Mouse (Mus musculus): ENCODE results near the gene Zfp51.
"Not testable (repeated sequence)": the region's sequence is repeated elsewhere in the genome, so short reads cannot be mapped to it uniquely, and the experiment has no call there.

Zfp51 gene

DNA sequence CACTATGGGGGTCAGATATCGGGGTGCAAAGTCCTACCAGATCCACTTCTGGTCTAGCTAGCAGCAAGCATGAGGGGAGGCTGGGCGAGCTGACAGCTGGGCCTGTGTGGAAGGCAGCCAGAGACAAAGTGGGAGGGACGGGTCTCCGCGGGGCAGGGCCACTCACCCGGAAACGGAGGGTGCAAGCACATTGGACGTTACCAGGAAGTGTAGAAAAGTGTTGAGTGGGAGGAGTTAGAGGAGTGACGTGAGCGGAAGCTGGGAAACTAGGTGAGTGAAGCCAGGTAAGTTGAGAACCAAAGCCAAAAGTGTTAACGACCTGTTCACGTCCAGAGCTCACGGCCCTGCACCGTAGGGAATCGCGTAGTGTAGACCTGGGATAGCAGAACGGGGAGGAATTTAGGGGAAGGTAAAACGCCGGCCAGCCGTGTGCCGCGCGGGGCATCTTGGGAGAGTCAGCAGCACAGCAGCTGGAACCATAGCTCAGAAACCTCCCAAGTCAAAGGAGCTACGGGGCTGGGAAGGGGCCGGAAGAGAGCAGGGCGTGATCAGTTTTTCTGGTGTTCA lies at the start of gene Zfp51:
TSS of gene Zfp51 (plus strand) at position 237 of the 567 bp plus-strand sequence.
- peak; percentile 82 for DNase-seq (ENCODE audit: low spot score)

DNA sequence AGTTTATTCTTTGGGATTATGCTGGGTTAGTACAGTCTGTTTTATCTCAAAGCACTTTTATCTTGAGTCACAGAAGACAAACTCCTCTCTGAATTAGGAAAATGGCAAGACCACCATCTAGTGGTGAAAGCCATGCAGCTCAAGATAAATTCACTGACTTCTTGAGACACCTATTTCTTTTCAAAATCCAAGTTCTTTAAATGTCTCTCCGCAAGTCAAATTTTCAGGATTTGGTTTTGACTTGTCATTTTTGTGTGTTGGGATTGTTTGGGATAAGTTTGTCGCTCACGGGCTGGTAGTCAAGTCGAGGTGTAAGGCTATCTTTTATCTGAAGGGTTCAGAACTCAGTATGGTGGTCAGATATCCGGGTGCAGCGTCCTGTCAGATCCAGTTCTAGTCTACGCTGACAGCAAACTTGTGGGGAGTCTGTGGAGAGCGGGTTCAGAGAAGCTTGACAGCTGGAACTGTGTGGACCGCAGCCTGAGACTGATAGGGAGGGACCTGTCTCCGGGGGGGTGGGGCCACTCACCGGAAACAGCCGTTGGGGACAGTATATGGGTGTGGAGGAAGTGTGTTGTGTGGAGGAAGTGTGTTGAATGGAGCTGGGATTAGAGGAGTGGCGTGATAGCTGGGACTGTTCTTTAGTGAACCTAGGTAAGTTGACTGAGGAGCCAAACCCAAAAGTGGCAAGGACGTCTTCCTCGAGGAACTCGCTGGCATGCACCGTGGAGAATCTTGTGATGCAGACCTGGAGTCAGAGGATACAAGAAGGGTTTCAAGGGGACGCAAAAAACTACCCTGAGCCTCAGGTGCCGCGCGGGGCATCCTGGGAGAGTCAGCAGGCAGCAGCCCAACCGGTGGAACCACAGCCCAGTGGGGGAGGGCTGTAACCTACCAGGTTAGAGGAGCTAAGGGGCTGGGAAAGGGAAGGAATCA lies 27.2 kb upstream of the Zfp51 start, which contains the start of gene Zfp54:
TSS of gene Zfp54 (plus strand) at position 564 of the 936 bp plus-strand sequence.
- peak; percentile 28 for DNase-seq (ENCODE audit: low spot score)

DNA sequence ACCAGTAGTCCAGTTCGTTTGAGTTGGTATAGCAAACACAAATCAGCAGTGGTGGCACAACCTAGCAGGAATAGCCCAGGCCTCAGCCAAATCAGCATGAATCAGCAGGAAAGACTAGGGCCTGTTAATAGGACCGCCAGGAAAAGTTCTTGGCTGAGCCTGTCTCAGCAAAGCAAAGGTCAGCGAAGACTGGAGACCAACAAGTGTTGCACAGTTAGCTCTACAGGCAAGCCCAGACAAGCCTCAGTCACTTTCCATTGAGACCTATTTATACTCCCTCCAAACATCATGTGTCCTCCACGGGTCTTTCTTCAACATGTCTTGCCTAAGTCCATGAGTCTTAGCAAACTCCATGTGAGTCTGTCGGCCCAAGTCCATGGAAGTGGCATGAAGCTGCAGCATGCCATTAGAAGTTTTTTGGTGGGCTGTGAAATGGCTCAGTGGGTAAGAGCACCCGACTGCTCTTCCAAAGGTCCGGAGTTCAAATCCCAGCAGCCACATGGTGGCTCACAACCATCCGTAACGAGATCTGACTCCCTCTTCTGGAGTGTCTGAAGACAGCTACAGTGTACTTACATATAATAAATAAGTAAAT lies 11.3 kb upstream of the Zfp51 start:
- not testable (repeated sequence) for DNase-seq (ENCODE audit: low spot score)

DNA sequence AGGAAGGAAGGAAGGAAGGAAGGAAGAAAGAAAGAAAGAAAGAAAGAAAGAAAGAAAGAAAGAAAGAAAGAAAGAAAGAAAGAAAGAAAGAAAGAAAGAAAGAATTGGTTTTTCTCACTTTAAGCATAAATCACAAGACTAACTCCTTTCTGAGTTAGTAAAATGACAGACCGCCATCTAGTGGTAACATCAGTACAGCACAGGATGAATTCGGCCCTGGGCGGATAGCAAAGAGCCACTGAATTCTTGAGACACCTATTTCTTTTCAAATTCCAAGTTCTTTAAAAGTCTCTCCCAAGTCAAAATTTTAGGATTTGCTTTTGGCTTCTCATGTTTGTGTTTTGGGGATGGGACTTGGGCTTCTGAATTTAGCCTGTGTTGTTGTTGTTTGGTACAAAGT lies 505 bp upstream of the Zfp51 start:
- DNase-seq (ENCODE audit: low spot score), result no peak

DNA sequence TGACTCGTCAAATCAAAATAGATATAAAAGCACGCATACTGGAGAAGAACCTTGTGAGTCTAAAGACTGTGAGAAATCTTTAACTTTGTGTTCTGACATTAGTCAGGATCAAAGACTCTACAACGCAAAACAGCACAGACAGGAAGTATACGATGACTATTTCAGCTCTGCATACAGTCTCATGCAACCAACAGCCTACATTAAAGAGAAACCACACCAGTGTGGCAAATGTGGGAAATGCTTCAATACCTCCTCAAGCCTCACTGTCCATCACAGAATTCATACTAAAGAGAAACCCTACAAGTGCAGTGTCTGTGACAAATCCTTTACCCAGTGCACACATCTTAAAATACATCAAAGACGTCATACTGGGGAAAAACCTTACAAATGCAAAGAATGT lies 13.4 kb downstream of the Zfp51 start:
- no peak for DNase-seq (ENCODE audit: low spot score)

DNA sequence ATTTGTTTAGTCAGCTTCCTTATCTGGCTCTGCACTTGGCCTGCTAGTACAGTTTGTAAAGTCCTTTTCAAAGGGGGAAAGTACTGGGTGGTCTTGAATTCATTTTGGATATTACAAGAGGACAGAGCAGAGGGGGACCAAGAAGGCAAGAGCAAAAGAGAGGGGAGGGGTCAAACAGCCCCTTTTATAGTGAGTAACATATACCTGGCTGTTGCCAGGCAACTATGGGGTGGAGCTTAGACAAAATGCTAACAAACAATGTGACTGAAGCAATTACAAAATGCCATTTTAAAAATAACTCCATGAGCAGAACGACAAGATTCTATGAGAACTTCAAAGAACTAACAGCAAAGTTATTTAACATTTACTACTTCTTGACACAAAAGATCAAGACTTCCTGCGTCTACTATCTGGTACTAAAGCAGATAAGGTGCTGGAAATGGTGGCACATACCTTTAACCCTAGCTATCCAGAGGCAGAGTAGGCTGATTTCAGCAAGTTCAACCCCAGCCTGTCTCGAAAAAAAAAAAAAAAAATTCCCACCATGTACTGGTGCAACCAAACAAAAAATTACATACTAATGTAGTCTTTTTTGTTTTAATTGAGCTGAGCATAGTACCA lies 22.0 kb downstream of the Zfp51 start:
- DNase-seq (ENCODE audit: low spot score), result no peak

DNA sequence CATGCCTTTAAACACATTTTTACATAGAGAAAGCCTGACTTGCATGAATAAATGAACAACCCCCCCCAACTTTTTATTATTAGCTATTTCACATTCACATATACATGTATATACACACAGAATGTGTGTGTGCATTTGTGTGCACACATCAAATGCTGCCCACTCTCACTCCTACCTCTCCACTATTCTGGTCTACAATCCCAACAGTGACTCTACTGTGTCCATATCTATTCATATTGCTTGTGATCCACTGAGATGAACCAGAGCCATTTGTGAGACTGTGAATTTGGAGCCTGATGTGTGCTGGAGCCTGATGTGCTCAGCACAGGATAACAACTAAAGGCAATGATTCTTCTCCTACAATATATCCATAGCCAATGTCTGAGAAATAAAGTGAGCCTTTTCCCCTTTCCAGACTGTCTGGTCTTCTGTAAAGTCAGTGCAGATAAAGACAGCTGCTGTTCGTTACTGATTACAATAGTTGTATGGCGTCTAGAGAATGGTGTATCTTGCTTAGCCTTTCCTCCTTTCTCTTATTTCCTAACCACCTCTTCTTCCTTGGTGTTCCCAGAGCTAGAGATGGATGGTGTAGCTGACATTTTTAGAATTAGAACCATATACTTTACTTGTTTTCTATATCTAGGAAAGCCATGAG lies 22.6 kb downstream of the Zfp51 start:
- no peak for DNase-seq (ENCODE audit: low spot score)

DNA sequence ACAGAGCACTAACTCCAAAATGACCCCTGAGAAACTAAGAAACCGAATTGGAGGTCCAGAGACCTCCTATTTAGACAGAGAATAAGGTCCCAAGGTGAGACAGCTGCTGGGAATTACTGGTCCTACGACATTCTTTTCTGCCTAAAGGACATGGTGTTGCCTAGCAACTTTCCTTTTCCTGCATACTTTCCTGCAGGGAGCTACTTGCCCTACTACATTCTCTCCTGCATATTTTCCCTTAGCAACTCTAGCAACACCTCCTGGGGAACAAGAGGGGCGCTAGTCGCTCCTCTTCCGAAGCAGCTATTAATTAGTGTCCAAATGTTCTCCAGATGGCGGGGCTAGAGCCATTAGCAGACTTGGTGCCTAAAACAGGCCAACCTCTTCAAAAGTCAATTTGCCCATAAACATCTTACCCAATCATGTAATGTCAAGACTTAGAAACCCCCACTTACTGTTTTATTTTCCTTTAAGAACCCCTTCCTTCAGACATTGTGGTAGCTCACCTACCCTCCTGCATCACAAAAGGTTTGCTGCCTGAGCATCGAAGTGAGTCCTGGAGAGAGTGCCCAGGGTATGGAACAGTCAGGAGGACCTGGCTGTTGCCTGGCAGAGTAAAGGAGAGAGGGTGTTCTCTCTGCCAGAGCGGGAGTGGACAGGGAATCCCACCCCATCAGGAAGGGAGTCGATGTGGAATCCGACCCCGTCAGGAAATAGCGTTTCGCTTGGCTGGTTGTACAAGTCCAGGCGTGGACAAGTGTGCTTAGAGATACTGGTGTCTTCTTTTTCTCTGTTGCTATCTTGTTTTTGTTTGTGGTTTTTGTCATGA lies 23.4 kb downstream of the Zfp51 start:
- no peak for DNase-seq (ENCODE audit: low spot score)

DNA sequence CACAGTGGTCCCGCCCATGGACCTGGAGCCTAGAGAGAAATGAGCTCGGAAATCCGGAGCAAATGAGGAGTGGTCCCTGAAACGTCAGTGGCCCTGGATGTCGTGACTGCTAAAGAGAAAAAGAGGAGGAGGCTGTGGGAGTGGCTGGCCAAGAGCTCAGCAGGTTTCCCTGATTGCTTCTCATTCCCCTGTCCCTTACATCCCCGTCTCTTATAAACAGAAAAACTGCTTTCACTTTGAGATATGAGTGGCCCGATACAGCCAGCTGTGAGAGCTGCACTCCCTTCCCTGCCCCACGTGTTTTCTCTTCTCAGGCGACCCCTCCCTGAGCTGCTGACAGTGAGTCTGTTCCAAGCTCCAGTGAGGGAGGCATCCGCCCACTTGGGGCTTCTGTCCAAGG lies 24.6 kb downstream of the Zfp51 start:
- not testable (repeated sequence) for DNase-seq (ENCODE audit: low spot score)

DNA sequence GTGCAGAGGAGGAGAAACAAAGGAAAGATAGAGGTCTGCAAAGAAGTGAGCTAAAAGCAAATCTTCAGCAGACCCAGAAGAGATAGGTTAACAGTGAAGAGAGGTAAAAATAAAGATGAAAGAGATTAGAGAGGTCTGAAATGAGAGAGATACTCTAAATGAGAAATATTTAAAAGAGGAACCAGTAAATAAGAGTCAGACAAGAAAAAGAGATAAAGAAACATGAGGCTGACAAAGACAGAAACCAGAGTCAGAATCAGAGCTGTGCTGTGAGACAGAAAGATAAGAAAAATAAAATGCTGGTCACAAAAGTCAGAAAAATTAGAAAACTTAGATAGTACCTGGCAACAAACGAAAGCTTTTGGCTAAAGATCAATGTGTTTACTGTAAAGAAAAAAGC lies 25.1 kb downstream of the Zfp51 start:
- not testable (repeated sequence) for DNase-seq (ENCODE audit: low spot score)

DNA sequence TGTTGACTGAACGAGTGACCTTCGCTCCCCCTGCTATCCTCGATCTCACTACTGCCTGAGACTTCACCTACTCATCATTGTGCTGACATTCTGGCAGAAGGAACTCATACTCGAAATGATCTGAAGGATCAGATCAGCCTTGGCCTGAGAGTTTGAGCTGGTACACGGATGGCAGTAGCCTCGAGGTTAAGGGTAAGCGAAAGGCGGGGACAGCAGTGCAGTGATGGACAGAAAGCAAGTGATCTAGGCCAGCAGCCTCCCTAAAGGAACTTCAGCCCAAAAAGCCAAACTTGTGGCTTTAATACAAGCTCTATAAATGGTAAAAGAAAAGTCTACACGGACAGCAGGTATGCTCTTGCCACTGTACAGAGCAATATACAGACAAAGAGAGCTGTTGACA lies 26.2 kb downstream of the Zfp51 start:
- DNase-seq (ENCODE audit: low spot score), result not testable (repeated sequence)

DNA sequence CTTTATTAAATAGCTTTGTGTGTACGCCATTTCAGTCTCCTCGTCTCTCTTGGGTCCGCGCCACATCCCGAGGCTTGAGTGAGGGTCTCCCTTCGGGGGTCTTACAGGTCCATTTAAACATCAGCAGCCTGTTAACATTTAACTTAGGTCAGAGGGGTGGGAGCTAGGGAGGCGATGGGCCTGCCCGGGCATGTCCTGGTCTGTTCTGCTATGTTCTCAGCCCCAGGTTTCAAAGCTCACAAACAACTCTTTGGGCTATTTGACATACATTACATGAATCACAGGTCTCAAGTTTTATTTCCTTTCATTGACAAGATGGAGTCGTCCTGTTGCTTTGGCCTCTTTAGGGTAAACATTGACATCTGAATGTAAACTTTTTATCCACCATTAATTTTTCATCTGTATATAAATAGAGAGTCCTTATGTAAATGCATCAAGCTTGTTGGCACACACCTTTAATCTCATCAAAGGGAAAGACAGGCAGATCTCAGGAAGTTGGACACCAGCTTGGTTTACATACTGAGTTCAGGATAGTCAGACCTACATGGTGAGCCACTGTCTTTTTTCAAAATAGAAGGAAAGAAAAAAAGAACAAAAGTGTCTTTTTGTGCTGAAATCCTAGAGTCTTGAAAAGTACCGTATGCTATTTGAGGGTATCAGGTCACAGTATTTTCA lies 28.1 kb downstream of the Zfp51 start:
- DNase-seq (ENCODE audit: low spot score), result not testable (repeated sequence)

DNA sequence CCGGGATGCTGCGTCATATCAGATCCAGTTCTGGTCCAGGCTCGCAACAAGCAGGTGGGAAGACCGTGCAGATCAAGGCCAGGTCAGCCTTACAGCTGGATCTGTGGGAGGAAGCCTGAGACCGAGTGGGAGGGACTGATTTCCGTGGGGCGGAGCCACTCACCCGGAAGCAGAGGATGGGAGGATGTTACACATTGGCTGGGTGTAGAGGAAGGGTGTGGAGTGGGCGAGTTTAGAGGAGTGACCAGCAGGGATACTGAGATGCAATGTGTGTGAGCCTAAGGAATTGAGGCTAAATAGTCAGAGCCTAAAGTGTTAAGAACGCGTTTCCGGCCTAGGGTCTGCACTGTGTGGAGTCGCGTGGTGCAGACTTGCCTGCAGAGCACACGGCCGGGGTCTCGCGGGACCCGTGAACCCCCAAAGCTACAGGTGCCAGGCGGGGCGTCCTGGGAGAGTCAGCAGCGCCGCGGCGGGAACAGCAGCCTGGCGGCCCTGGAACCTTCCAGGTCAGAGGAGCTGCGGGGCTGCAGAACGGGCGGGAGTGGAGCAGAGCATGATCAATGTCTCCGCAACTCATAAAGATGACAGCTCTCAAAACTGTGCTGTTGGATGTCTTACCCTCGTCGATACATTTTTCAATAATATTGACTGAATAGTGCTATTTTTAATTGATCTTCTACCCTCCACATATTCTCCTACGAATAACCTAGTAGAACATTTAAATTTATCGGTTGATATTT lies 38.8 kb downstream of the Zfp51 start, which contains the start of gene Zfp53:
TSS of gene Zfp53 (plus strand) at position 239 of the 740 bp plus-strand sequence.
- peak; percentile 41 for DNase-seq (ENCODE audit: low spot score)

DNA sequence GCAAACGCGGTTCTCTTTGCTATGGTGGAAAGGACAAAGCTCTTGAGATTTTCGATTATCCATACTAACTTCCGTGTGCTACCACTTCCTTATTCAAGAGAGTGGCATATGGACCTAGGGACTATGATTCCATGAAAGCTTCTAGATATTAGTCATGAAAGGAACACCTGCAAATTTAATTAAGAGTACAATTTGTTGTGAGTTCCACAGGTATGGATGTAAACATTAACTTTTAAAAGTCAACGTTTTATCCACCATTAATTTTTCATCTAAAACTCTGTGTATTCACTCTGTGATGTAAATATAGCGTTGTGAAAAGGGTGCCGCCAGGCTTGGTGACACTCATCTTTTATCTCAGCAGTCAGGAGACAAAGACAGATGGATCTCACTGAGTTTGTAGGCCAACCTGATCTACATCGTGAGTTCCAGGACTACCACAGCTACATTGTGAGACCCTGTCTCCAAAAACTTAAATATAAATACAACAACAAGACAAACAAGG lies 39.4 kb downstream of the Zfp51 start:
- DNase-seq (ENCODE audit: low spot score), result no peak

DNA sequence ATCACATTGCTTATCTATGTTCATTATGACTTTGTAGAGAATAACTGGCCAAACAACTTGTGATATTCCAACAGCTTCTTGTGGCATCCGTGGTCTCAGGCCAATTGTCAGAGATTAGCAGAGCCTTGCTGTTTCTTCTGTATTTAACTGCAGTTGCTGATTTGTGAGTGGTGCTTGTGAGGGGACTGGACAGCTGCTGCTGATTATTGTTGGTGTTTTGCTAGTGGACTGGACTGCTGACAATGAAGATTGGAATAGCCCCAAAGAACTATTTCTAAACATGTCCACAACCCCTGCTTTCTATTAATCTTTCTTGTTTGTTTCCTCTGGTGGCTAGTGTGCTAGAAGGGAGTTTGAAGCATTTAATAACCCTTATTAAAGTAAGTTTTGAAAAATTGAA lies 51.2 kb downstream of the Zfp51 start:
- no peak for DNase-seq (ENCODE audit: low spot score)

DNA sequence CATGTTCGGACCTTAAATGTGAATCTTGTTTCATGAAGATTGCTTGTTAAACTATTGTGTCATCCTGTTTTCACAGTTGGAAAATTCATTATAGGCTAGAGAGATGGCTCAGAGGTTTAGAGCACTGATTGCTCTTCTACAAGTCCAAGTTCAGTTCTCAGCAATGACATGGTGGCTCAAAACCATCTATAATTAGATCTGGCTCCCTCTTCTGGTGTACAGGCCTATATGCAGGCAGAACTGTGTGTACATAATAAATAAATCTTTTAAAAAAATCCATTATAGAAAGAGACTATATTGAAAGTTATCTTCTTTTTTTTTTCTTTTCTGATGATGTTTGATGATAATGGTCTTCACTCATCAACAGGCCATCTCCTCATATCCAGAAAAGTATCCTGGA lies 54.4 kb downstream of the Zfp51 start:
- no peak for DNase-seq (ENCODE audit: low spot score)

DNA sequence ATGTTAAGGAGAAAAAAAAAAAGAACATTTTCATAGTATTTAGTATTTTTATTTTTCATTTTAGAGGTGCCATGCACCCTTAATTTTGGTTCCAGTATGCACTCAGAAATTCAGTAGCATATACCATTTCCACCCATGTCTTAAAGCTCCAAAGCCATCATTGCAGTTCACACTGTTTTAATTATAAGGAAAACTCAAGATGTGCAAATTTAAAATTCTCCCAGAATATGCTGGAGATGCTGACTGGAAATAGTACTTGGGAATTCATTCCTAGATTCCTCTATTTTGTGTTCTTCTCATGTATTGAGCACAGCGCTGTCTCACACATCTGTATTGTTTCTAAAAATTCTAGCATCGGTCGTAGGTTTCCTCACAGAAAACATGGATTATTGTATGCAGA lies 56.1 kb downstream of the Zfp51 start:
- DNase-seq (ENCODE audit: low spot score), result no peak

DNA sequence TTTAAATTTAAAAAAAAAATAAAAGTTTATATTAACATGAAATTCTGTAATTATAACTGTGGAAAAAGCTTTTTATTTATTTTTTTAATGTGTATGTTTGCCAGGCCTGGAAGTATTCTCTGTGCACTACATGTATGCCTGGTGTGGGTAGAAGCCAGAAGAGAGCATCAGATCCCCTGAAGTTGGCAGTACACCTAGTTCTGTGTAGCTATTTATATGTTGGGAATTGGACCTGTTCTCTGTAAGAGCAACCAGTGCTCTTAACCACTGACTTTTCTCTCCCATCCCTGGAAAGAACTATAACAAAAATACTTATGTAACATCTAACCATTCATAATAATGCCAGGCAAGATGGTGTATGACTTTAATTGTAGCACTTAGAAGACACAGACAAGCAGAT lies 59.6 kb downstream of the Zfp51 start:
- DNase-seq (ENCODE audit: low spot score), result no peak

Measured in ovary, postnatal 10 days (tissue).